Mouse (Mus musculus) lung, postnatal 10 days (tissue): ENCODE data around the gene Prkch.
"Not testable (repeated sequence)": the region's sequence is repeated elsewhere in the genome, so short reads cannot be mapped to it uniquely, and the experiment has no call there.

Experiments used
- DNase-seq: peaks from one replicate; pipeline ENCODE4 v3.0.0; 2021

The Prkch gene

DNA sequence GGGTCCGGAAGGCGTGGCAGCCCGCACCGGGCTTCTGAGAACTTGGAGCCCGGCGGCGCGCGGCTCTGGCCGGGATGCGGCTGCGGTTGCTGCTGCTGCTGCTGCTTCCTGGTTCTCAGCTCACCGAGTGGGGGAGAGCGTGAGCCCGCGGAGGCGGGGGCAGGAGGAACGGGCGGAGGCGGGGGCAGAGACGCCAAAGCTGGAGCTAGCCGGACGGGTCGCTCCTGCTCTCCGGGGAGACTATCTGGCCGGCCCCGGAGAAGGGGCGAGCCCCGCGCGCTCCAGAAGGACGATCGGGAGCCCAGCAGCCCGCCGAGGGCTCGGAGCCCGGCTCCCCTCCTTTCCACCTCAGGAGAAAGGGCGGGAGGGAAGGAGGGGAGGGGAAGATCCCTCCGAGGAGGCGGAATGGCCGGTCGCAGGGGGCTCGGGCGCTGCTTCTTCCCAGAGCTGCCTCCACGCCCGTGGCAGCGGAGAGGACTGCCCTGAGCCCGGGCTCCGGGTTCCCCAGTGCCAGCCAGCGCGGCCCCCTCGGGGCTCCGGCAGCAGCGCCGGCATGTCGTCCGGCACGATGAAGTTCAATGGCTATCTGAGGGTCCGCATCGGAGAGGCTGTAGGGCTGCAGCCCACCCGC, at the start of gene Prkch:
Prkch (plus strand) TSS at position 187 of the 631 bp plus-strand sequence.
- DNase-seq: peak; percentile 93

DNA sequence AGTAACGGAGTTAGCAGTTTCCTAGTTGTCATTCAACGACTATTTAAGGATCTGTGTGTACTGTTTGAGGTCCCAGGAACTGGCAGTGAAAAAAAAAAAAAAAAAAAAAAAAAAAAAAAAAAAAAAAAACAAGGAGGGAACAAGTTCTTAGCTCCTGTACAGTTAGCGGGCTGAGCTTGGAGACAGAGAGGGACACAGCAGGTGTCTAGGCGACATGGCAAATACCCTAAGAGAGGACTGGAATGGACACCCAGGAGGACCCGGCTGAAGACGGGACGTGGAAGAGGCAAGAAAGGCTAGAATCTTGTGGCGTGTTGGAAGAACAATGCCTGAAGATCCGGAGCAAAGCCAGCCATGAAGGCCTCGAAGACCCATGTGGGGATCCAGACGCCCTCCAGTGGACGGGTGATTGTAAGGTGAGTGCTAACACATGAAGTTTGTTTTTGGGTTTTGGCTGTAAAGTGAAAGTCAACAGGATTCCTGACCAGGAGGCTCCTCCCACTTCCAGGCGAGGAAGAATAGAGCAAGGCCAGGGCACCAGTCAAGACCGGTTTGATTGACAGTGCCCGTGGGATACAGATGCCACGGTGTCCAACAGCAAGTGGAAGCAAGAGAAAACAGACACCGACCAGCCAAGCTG, 47.0 kb upstream of the Prkch start:
- DNase-seq: peak; percentile 67

DNA sequence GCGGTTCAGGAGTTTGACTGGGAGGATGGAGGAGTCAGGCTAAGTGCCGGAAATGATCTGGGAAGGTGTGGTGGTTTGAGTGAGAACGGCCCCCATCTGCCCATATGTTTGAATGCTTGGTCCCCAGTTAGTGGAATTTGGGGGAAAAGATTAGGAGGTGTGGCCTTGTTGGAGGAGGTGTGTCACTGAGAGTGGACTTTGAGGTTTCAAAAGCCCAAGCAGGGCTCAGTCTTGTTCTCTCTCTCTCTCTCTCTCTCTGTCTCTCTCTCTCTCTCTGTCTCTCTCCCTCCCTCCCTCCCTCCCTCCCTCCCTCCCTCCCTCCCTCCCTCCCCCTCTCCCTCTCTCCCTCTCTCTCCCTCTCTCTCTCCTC, 46.5 kb upstream of the Prkch start:
- not testable (repeated sequence) for DNase-seq

DNA sequence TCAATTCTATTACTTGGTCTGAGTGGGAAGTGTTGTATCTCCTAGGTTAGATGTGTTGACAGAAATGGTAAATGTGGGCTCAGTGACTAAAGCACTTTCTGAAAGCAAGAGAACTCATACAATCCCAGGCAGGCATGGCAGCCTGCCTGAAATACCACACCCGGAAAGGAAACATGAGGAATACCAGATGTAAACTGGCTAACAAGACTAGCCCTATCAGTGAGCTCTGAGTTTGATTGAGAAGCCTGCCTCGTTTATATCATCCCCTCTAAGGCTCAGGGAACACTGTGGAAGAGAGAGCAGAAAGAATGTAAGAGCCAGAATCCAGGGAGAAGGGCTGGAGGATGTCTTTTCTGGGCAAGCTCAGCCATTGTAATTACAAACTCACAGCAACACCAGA, 45.4 kb upstream of the Prkch start:
- DNase-seq: no peak

DNA sequence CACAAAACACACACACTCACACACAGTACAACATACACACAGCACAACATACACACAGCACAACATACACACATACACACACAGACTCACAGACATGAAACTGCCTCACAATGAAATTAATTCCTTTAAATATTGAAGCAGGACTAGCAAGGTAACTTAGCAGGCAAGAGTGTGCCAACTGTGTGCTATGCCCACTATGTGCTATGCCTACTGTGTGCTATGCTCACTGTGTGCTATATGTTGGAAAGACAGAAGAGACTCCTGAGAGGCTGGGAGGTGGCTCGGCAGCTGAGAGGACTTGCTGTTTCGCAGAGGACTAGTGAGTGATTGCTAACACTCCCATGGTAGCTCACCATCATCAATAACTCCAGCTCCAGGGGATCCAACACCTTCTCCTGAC, 44.2 kb upstream of the Prkch start:
- DNase-seq: no peak

DNA sequence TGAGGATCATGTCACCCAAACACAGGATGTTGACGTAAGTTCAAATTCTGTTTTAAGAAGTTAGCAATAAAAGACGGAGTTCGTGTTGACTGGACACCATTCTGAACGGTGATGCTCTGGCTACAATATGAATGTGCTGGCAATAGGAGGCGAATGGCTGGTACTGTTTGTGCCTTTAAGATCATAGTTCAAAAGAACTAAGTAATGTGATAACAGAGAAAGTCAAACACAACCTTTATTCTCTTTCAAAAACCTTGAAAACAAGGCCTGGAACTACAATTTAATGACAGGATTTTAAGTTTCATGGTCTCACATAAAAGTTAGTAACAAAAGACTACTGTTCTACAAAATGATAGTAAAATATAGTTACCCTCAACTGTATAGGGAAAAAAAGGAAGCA, 41.4 kb upstream of the Prkch start:
- DNase-seq: no peak

DNA sequence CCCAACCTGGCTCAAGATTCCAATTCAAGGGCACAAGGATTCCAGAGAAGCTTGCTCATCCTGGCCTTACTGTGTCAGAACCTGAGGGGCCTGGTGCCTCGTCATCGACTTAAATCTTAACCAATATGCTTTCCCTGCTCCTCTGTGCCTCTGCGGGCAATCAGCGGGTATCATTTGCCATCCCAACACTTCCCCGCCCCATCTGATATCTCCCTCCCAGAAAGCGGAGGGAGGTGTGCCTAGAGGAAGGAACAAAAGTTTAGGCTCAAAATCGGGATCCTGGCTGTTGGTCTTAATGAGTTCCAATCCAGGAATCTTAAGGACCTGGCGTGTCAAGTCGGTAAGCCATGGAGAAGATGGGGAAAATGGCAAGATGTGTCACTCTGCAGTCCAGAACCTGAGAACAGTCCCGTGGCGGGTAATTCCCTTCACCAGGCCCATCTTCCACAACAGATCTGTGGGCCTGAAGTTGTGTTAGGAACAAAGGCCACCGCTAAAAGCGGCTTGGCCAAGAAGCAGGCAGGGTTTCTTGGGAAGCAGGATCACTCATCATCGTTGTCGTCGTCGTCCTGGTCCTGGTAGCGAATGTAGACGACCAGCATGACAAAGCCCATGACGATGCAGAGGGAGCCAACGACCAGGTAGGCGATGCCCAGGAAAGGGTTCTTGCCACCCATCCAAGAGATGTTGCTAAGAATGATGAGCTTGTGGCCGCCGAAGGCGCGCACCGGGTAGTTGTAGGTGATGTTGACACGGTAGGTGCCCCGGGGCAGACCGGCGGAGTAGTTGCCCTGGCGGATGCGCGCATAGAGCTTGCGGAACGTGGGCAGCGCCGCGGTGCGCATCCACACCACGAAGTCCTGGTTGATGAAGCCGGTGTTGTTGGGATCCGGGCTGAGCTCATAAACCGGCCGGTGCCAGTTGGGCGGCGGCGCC, 39.6 kb upstream of the Prkch start:
- no peak for DNase-seq

DNA sequence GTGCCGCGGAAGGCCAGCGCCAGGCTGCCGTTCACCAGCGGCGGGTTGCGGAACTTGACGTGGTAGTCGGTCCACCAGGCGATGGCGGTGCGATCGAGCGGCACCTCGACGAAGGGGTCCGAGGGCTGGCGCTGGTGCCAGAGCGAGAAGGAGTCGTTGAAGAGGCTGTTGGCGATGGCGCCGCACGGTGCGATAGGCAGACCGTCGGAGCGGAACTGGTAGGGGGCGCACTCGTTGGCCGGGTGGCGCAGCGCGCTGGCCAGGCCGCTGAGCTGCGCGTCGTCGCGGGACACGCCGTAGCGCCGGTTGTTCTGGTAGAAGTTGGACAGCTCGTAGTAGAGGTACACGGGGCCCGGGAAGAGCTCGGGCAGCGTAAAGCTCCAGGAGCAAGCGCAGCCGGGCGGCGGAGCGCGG, 38.9 kb upstream of the Prkch start:
- DNase-seq: peak; percentile 53

DNA sequence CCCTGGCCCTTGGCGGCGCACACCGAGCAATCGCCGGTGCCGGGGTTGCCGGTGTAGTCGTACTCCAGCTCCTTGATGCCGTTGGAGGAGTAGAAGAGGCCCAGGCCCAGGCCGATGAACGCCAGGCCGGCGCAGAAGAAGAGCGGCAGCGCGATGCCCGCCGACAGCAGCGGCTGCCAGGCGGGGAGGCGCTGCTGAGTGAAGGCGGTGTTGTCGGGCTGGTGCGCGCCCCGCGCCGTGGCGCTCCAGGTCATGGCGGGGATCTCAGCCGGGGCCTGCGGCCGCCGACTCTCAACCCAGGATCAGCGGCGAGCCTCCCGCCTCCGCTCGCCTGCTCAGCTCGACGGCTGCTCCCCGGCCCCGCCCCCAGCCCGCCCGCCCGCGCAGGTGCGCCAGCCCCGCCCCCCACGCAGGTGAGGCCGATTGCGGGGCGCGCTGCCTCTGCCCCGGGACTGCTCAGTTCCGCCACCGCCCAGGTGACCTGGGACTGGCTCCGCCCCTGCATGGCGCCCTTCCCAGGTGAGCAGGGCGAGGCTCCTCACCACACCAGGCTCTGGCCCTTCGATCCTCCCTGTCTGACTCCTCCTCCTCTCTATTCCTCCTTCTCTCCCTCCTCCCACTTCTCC, 38.4 kb upstream of the Prkch start, which contains the start of gene Tmem30b:
Tmem30b (minus strand) TSS at position 307 of the 626 bp plus-strand sequence.
- peak; percentile 77 for DNase-seq

DNA sequence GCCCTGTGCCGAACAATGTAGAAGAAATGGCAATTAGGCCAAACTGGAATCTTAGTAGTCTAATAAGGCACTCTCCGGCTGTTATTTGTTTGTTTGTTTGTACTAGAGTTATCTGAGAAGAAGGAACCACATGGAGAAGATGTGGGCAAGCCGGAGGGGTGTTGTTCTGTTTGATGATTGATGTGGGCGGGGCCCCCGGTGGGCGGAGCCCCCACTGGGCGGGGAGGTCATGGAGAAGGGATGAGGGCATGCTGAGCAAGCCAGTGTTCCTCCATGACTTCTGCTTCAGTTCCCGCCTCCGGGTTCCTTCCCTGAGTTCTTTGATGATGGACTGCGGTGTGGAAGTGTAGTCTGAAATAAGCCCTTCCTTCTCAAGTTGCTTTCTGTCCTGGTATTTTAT, 37.0 kb upstream of the Prkch start:
- DNase-seq: no peak

DNA sequence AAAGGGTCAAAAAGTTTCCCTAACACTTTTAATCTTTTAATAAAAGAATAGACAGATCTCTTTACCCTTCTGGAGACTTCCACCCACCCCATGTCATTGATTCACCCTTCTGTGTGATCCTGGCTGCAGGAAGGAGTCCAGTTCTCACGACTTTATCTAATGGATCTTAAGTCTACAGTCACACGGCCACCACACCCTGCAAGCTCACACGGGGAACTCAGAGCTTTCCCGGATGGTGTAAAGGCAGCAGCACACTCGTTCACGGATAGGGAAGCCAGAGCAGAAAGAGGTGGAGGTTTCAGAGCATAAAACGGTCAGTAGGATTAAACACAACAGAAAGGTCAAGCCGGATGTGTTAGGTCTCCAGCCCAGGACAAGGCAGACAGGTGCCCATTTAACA, 36.3 kb upstream of the Prkch start:
- DNase-seq: no peak

DNA sequence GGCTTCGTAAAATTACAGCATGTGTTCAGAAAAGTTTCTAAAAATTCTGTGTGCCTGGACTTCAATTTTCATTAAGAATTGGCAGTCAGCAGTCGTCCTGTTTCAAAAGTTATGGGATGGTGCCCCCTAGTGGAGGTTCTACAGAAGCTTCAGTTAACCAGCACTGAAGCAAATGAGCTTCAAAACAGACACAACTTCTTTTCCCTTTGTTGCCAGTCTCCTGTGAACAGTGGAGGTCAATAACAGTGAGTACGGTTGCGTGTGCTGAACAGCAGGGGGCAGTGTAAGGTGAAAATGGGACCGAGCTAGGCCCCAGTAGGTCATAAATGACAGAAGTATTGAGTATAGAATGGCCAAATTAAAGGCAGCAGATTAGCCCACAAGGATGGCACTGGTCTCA, 30.4 kb upstream of the Prkch start:
- DNase-seq: peak; percentile 86

DNA sequence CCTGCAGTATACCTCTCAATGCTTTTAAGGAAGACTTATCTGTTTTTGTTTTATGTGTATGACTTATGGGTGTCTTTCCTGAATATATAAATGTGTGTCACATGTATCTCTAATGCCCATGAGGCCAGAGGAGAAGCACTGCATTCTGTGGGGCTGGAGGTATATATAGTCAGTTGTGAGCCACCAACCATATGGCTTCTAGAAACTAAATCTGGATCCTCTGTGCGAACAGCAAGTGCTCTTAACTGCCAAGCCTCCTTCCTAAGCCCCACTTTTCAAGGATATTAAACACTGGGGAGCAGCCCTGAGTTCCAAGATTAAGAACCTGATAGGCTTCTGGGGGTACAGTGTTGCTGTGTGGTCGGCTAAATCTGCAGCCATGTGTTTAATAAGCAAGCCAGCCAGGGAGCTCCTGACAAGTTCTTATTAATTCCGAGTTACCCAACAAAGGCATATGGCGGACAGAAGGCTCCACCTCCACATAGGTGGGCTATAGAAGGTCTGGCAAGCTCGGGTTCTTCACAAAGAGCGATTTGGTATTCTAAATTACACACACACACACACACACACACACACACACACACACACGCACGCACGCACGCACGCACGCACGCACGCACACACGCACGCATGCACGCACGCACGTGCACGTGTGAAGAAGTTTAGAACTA, 25.9 kb upstream of the Prkch start:
- DNase-seq: no peak

DNA sequence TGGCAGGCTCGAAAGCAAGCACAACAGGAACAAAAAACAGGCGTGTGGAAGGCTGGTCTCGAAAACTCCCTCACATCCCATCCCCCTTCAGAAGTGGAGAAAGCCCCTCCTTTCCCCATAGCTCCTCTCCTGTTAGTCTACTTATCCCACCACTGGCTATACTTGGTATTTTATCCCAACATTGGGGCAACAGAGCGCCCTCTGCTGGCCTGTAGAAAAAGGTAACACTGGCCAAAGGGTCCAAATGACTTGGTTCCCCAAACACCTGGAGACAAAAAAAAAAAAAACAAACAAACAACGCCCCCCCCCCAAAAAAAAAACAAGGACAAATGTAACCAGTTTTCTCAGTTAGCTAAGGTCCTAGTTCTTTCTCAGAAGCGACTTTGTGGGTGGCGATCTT, 24.5 kb upstream of the Prkch start:
- DNase-seq: no peak

DNA sequence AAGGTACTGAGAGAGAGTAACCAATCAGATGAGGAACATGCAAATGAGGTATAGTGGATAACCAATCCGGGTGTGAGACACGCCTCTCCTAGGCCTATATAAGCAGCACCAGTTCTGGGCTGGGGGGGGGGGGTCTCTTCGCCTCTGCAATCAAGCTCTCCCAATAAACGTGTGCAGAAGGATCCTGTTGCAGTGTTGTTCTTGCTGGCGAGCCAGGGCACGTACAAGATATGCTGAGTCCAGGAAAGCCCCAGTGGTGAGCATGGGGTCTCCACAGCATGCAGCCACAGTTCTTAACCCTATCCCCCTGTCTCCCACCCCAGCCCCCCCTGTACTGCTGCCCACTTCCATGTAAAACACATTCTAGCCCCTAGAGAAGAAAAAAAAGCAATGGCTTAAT, 21.5 kb upstream of the Prkch start:
- DNase-seq: not testable (repeated sequence)

DNA sequence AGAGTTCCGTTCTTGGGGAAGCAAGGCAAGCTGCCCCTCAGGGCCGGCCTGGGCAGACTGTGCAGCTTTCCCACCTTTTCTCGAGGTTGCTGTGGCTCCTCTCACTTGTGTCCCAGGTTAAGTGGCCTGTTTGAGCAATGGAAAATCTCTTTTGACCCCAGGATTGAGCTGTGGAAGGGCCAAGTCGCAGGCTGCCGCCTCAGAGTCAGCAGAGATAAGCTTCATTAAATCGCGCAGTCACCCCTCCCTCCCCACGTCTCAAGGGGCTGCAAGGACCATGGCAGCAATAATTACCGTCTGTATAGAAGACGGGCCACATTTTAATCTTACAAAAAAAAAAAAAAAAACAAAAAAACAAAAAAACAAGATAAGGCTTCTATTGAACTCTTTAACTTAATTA, 20.4 kb upstream of the Prkch start:
- no peak for DNase-seq

DNA sequence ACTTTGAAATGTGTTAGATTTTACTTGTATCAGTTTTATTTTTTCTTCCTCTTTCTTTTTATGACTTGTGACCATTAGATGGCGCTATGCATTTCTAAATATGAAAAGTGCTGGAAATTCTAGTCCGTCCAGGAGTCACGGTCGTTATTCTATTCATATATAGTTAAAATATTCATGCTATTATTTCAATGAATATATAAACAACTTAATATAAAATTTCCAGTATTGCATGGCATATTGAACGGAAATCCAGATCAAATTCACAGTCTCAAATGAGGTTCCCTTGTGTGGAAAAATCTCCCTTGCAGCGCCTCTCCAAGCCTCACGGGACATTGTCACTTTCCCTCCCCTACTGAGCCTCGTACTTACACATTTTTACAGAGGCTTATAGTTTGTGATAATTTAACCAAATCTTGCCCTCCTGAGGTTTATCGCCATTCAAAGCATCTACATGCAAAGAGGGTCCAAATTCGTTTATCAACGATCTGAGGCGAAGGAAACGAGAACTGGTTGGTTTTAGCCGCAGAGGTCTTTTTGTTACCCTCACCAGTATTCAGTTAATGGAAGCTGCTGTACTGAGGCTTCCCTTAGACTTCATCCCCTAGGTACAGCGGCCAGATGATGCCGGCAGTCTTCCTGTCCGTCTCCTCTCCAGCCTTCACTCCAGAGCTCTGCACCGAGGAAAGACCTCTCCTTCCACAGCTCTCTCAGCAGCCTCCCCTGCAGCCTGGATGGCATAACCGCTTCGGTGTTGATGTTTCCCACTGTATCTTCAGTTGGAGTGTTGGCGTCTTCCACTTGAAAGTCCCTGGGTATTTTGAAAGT, 19.6 kb upstream of the Prkch start:
- peak; percentile 26 for DNase-seq

DNA sequence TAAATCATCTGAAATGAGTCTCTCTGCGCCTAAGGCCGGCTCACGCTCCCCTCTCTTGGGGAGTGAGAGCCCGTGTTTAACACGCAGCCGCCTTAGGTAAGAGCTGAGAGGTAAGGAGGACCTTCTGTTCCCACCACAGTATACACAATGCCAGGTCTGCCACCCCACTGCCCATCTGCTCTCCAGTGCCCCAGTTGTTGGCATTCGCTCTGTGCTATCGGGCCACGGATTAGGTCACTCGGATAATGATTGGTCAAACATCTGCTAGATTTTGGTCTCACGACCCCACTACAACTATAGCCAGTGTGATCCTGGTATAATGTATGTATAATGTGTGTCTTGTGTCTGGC, 19.0 kb upstream of the Prkch start:
- DNase-seq: no peak

DNA sequence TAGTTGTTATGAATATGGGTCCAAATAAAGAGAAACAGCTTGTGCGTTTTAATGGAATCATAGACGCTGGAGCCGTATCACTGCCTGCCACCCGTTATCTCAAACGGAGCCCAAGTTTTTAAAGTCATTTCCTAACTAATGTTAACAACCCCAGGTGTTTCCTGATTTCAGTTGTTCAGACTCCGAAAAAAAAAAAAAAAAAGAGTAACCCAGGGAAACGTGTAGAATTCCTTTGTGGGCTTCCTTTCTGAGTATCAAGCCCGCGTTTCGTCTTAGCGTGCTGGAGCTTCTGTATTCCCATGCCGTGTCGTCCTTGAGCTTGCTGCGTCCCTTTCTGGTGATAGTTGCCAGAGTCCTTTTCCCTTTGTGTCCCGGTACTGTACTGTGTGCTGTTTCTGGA, 10.0 kb upstream of the Prkch start:
- peak; percentile 35 for DNase-seq

DNA sequence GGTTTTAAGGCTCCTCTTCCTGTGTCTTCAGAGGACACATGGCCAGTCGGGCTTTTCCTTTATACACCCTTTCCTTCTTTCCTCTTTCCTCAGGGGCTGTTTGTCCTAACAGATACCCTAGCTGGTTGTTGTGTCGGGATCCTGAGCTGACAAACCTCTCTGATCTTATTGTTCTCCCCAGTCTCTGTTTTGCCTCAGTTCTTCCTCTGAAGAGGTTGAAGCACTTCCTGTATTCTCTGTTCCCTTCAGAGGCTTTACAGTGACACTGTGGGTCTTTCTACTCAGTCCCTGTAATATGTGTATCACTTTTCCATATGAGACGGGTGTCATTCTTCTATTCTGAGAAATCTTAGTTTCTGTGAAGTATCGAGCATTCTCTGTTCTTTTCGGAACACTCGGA, 6.5 kb upstream of the Prkch start:
- no peak for DNase-seq

DNA sequence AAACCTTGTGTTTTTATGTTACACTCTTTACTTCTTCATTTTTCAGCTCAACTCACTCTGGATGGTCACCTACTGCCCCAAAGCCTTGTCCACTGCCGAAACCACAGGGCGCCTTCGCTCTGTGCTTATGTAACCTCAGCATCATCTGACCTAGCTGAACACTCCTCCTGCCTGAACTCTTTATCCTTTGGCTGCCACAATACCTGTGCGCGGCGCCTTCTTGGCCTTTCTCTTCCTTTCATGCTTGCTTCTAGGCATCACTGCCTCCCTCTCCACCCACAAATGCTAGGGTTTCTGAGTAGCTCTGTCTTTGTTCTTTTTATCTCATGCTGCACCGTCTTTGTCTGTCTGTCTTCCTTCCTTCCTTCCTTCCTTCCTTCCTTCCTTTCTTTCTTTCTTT, 3.8 kb upstream of the Prkch start:
- no peak for DNase-seq

DNA sequence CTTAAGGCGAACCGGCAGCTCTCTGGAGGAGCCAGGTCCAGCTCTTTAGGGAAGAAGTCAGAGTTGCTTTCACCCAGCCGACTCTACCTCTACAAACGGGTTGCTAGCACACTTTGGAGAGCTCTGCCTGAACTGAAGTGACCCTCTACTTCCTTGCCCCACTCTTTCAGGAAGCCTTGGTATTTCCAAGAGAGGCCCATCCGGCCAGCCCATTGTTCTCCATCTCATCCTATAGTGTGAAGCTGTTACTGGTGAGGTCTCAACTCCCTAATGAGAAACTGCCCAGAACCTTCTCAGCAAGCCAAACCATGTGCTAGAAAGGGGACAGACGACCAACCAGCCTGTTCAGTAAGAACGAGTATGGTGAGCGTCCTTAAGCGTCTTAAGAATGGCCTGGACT, 1.3 kb upstream of the Prkch start:
- peak; percentile 57 for DNase-seq
